Mouse (Mus musculus) CH12.LX (cell line): Measurements from ENCODE around the gene Vmn2r62. TPM values are rescaled to one million over a fixed set of nuclear protein-coding genes. Genes with fewer than 3 reads are reported as not detected.
"Not testable (repeated sequence)": the region's sequence is repeated elsewhere in the genome, so short reads cannot be mapped to it uniquely, and the experiment has no call there.

Experiments
- DNase-seq: peaks from one replicate; pipeline ENCODE4 v3.0.0-alpha.2; 2013; ENCODE audit errors: extremely low read depth
- H3K27ac ChIP-seq: 2 replicates; pipeline ENCODE4 v1.5.1; 2012; ENCODE audit warnings: low read depth, mild to moderate bottlenecking, control low read depth, moderate library complexity; ENCODE audit not compliant: insufficient read depth
- H3K27me3 ChIP-seq: replicated peaks from 2 replicates; pipeline ENCODE3; 2012; ENCODE audit warnings: inconsistent platforms
- H3K36me3 ChIP-seq, 2 experiments: replicated peaks in 1 of 2; 2 replicates each; pipeline versions ENCODE3 to v1.6.1; 2012; ENCODE audit warnings: inconsistent platforms in 1 of 2, low read length in 1 of 2, mild to moderate bottlenecking in 1 of 2, mixed read lengths in 1 of 2, moderate library complexity in 1 of 2; ENCODE audit not compliant: control insufficient read depth in 1 of 2, insufficient read depth in 1 of 2
- H3K4me1 ChIP-seq, 2 experiments: 2 replicates each; pipeline ENCODE4 v1.6.1; 2012; ENCODE audit warnings: inconsistent platforms in 1 of 2, moderate library complexity in 1 of 2; ENCODE audit not compliant: insufficient read depth in 2 of 2, control insufficient read depth in 1 of 2
- H3K4me2 ChIP-seq: 2 replicates; pipeline ENCODE4 v1.6.1; 2012; ENCODE audit warnings: low read depth, mild to moderate bottlenecking, control low read depth; ENCODE audit not compliant: poor library complexity, insufficient read depth, severe bottlenecking
- H3K4me3 ChIP-seq, 3 experiments: fragments of 150-350 bp in 1 of 3; sonication (generic) in 1 of 3; replicated peaks in 1 of 3; 2 replicates each; pipeline versions ENCODE3 to v1.5.1; 2011 to 2012; ENCODE audit warnings: low read depth in 2 of 3, low read length in 2 of 3, mild to moderate bottlenecking in 2 of 3, moderate library complexity in 2 of 3, control low read depth in 1 of 3, improper control_type of control experiment in 1 of 3, inconsistent platforms in 1 of 3, mixed read lengths in 1 of 3; ENCODE audit not compliant: poor library complexity in 1 of 3
- H3K79me2 ChIP-seq: replicated peaks from 2 replicates; pipeline ENCODE4 v1.6.1; 2012; ENCODE audit warnings: mild to moderate bottlenecking, moderate library complexity; ENCODE audit not compliant: control insufficient read depth, poor library complexity, insufficient read depth, severe bottlenecking; ENCODE audit errors: extremely low read depth
- H3K9ac ChIP-seq: 2 replicates; pipeline ENCODE4 v1.6.1; 2012; ENCODE audit warnings: low read depth, mild to moderate bottlenecking, control low read depth, moderate library complexity; ENCODE audit not compliant: insufficient read depth
- H3K9me3 ChIP-seq: replicated peaks from 2 replicates; pipeline ENCODE3; 2012; ENCODE audit warnings: low read length, inconsistent platforms, mixed read lengths
- CHD2 ChIP-seq: IDR thresholded peaks from 2 replicates; pipeline ENCODE4 v1.6.1; 2011; ENCODE audit warnings: low read length, improper control_type of control experiment
- E2F4 ChIP-seq: IDR thresholded peaks from 2 replicates; pipeline ENCODE4 v1.6.1; 2011; ENCODE audit warnings: low read depth, low read length, improper control_type of control experiment; ENCODE audit not compliant: insufficient replicate concordance
- EP300 ChIP-seq: IDR thresholded peaks from 2 replicates; pipeline ENCODE4 v1.6.1; 2011; ENCODE audit warnings: low read length, improper control_type of control experiment
- GABPA ChIP-seq: IDR thresholded peaks from 2 replicates; pipeline ENCODE4 v1.6.1; 2012; ENCODE audit warnings: low read depth, low read length, improper control_type of control experiment, inconsistent platforms; ENCODE audit not compliant: insufficient replicate concordance
- MAFK ChIP-seq: IDR thresholded peaks from 2 replicates; pipeline ENCODE4 v1.6.1; 2011; ENCODE audit warnings: low read length, improper control_type of control experiment; ENCODE audit not compliant: insufficient replicate concordance
- MEF2A ChIP-seq: IDR thresholded peaks from 2 replicates; pipeline ENCODE4 v1.6.1; 2014; ENCODE audit warnings: low read depth, mild to moderate bottlenecking, inconsistent platforms, low read length, improper control_type of control experiment, borderline replicate concordance
- MXI1 ChIP-seq: IDR thresholded peaks from 2 replicates; pipeline ENCODE4 v1.6.1; 2011; ENCODE audit warnings: mild to moderate bottlenecking, low read depth, low read length, improper control_type of control experiment
- MYC ChIP-seq: IDR thresholded peaks from 2 replicates; pipeline ENCODE4 v1.6.1; 2011; ENCODE audit warnings: low read depth, mild to moderate bottlenecking, improper control_type of control experiment, low read length
- PAX5 ChIP-seq: IDR thresholded peaks from 2 replicates; pipeline ENCODE4 v1.6.1; 2012; ENCODE audit warnings: low read length, inconsistent platforms, mixed read lengths
- RAD21 ChIP-seq: IDR thresholded peaks from 2 replicates; pipeline ENCODE4 v1.6.1; 2011; ENCODE audit warnings: low read depth, mild to moderate bottlenecking, low read length, improper control_type of control experiment, moderate library complexity
- RCOR1 ChIP-seq: conservative IDR thresholded peaks from 2 replicates; pipeline ENCODE4 v1.6.1; 2012; ENCODE audit warnings: low read depth, mild to moderate bottlenecking, inconsistent platforms, low read length, improper control_type of control experiment
- SIN3A ChIP-seq: IDR thresholded peaks from 2 replicates; pipeline ENCODE4 v1.6.1; 2012; ENCODE audit warnings: low read length, improper control_type of control experiment, inconsistent platforms
- TBP ChIP-seq: conservative IDR thresholded peaks from 2 replicates; pipeline ENCODE4 v1.6.1; 2011; ENCODE audit warnings: low read depth, low read length, improper control_type of control experiment
- UBTF ChIP-seq: IDR thresholded peaks from 2 replicates; pipeline ENCODE4 v1.6.1; 2012; ENCODE audit warnings: low read depth, mild to moderate bottlenecking, inconsistent platforms, low read length, improper control_type of control experiment, moderate library complexity
- ZC3H11A ChIP-seq: IDR thresholded peaks from 2 replicates; pipeline ENCODE4 v1.6.1; 2012; ENCODE audit warnings: low read depth, mild to moderate bottlenecking, inconsistent platforms, low read length, improper control_type of control experiment
- ZMIZ1 ChIP-seq: IDR thresholded peaks from 2 replicates; pipeline ENCODE4 v1.6.1; 2012; ENCODE audit warnings: low read depth, mild to moderate bottlenecking, inconsistent platforms, low read length, improper control_type of control experiment
- dilution Hi-C: fragments of 300-500 bp; cut with MboI; formaldehyde crosslinking; loops from 2 replicates; pipeline ENCODE4 v1.14.3; 2020; ENCODE audit warnings: low sequenced_read_pairs; ENCODE audit not compliant: extremely low pct_unique_long_range_greater_than_20kb, extremely low pct_ligation_motif_present
- in situ Hi-C: fragments of 300-500 bp; cut with MboI; formaldehyde crosslinking; loops from 3 replicates; pipeline ENCODE4 v1.14.3; 2019; ENCODE audit warnings: low sequenced_read_pairs, low pct_ligation_motif_present, low pct_unique_long_range_greater_than_20kb, mixed read lengths
- polyA plus RNA-seq: library from polyadenylated mRNA; unstranded; fragments of >175 nt; gene quantifications from 2 replicates; pipeline ENCODE4 v1.2.1, GENCODE M21; 2012; ENCODE audit warnings: low read depth; ENCODE audit not compliant: insufficient read length
- total RNA-seq, 2 experiments: library from RNA; depleted of rRNA; stranded (reverse); fragments of 300-350 nt in 1 of 2; fragments of >200 nt in 1 of 2; gene quantifications; 2 replicates each; pipeline ENCODE4 v1.2.3; 2012 to 2014

The Vmn2r62 gene
- total RNA-seq (2012; rRNA removed) = not detected in 2 replicates
- total RNA-seq (2014; rRNA removed) = not detected in 2 replicates
- not detected in 2 replicates for polyA plus RNA-seq

GRCm38 (mm10) chr7:42793425-42793824 is at the start of gene Vmn2r62:
Gene Vmn2r62, minus strand, starts transcription at chr7:42793525.
- H3K9me3 ChIP-seq, H3K4me2 ChIP-seq, DNase-seq, dilution Hi-C loops, H3K79me2 ChIP-seq, H3K36me3 ChIP-seq, H3K9ac ChIP-seq, H3K4me1 ChIP-seq, in situ Hi-C loops, H3K4me3 ChIP-seq, H3K27ac ChIP-seq, H3K27me3 ChIP-seq: not testable (repeated sequence)

DNA sequence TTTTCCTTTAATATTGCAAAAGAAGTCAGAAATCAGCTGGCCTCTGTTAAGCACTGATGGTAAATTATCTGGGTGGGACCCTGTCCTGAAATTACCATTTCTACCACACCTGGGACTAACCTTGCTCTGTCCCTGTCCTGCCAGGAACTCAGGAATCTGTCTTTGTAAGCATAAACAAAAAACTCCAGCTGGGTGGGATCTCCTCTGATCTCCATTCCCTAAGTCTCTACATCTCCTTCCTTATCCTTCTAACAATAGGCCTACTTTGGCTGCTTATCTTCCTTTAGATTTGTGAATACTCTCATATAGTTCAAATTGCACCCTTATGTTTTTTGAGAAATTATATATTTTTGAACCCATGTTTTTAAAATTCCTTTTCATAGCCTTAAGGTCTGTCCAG is 45.0 kb upstream of the Vmn2r62 start:
- not testable (repeated sequence) for H3K4me2 ChIP-seq

DNA sequence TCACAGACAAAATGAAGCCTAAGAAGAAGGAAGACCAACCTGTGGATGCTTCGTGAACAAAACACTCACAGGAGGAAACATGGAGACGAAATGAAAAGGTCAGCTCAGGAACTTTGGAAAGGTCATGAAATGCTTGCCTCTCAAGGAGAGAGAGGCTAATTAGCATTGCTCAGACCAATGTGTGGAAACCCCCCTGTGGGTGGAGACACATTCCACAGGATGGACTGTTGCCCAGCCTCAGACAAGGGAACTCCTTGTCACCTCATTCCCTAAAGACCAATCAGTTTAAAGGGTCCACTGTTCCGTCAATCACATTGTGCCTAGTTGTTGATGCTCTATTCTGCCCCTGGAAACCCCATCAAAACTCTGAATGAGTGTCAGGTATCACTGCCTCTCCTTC is 38.9 kb upstream of the Vmn2r62 start:
- Histone ChIP-seq H3K4me1 (no peaks in the 10 kb centered on the region), H3K79me2 (no peaks in the 10 kb centered on the region), H3K4me2 (no peak overlapping the region), H3K36me3 (no peaks in the 10 kb centered on the region), H3K27me3 (no peaks in the 10 kb centered on the region), H3K9ac (no peak overlapping the region), H3K27ac (no peak overlapping the region), H3K9me3 (peaks cover 2% of the 10 kb centered on the region), H3K4me3 (no peak overlapping the region)
- in situ Hi-C loops = no loop called here
- TF ChIP-seq RCOR1 (no peak), GABPA (no peak), SIN3A (no peak), MAFK (no peak), CHD2 (no peak), EP300 (no peak), RAD21 (no peak), TBP (no peak), ZC3H11A (no peak), MXI1 (no peak), MYC (no peak), E2F4 (no peak), PAX5 (no peak), UBTF (no peak), ZMIZ1 (no peak), MEF2A (no peak)
- dilution Hi-C loops = no loop called here
- DNase-seq = no peak

More for the DNA sequence above, 45.0 kb upstream of the Vmn2r62 start:
- in situ Hi-C loops, H3K9me3 ChIP-seq, H3K27me3 ChIP-seq, DNase-seq, H3K4me3 ChIP-seq, H3K27ac ChIP-seq, H3K36me3 ChIP-seq, H3K9ac ChIP-seq, H3K4me1 ChIP-seq, H3K79me2 ChIP-seq, dilution Hi-C loops: not testable (repeated sequence)
